Mouse (Mus musculus) frontal cortex, adult (tissue): Measurements from ENCODE around the gene Ccdc73.
"Not testable (repeated sequence)": the region's sequence is repeated elsewhere in the genome, so short reads cannot be mapped to it uniquely, and the experiment has no call there.

ENCODE experiments used
- ATAC-seq: cut with Nextera tagmentation; 2 replicates; pipeline ENCODE4 v1.9.2; 2017; ENCODE audit warnings: mild to moderate bottlenecking, moderate library complexity, mixed read lengths; ENCODE audit not compliant: low TSS enrichment

Ccdc73 gene

DNA sequence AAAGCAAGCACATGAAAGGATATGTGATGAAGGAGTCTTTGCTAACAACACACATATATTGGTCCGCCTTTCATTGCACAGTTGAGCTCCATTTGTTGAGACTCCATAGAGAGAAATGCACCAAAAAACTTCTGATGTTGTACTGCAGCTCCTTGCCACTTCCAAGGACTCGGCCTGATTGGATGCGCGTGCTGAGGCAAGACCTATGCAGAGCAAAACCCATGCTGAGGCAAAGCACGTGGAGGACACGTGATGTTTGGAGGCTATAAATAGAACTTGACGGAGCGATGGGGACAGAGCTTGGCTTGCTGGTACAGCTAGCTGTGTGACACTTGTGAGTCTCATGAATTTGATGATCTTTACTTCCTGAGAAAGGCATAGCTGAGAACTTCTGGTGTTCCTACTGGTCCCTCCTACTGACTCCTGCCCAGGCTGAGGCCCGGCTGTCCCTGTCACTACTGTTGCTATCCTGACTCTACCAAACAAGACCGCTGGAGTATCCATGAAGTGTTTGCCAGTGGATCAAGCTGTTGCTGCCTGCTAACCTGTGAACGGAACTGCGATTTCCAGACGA, at the start of gene Ccdc73:
TSS of gene Ccdc73 (plus strand) at position 524 of the 574 bp plus-strand sequence.
- ATAC-seq = no peak

DNA sequence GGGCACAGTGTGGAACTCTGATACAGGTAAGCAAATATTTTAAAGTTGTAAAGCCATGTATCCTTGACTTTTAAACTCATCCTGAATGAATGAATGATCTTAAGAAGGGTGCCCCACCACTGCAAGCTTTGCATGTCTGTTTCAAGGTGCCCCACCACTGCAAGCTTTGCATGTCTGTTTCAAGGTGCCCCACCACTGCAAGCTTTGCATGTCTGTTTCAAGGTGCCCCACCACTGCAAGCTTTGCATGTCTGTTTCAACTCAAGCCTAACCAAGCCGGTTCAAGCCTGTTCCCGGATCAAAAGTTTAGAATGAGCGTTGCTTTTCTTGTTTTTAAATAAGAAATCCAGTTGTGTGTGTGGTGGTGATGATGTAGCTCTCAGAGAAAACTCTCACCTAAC, 48.8 kb upstream of the Ccdc73 start:
- ATAC-seq = not testable (repeated sequence)

DNA sequence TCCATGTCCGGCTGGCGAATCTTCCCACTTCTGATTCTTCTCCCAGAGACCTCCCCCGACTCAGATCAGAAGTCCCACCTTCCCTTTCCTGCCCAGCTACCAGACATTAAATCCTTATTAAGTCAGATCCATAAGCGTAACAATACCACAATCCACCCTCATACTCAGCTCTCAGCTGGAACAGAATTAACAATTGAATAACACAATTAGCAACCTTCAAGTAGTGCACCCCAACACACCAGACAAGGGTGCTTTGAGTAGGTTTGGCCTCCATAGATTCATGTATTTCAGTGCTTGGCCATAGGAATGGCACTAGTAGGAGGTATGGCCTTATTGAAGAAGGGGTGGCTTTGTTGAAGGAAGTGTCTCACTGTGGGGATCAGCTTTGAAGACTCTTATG, 41.4 kb upstream of the Ccdc73 start:
- ATAC-seq = no peak

DNA sequence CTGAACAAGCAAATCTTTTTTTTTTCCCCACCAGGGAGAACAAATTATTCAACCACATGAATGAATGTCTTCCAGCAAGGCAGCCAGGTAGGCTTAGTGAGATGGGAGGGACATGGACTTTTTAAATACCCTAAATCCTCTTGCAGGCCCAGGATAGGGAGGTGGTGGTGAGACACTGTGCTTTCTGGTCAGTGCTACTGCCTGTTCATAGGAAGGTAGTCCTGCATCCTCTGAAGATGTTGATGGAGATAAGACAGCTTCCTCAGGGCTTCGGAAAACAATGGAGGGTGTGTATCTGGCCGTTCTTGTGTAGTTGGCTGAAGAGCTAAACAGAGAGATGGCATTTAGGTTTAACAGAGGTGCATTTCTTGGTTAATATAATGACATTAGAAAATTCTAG, 35.1 kb upstream of the Ccdc73 start:
- ATAC-seq = no peak

DNA sequence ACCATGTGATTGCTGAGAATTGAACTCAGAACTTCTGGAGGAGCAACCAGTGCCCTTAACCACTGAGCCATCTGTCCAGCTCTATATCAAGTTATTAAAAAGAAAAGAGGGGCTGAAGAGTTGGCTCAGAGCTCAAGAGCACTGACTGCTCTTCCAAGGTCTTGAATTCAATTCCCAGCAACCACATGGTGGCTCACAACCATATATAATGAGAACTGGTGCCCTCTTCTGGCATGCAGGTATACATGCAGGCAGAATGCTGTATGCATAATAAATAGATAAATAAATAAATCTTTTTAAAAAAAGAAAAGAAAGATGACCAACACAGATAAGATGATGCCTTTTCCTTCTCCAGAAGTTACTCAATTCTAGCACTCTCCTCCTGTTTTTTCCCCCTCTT, 26.6 kb upstream of the Ccdc73 start:
- ATAC-seq = no peak

DNA sequence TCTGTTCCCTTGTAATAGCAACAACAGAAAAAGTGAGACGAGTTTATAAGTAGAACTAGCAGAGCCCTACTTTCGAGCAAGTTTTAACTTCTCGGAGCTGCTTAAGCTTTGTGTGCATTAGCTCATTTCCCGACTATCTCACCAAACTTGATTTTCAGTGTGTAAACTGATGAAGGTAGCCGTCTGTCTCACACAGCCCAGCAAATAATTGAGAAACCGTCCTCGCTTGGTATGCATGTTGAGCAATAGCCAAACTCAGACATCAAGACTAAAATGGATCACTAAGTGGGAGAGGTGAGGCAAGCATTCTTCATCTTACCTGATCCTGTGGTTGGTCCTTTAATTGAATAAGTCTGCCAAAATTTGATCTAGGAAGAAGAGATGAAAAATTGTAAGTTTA, 25.9 kb upstream of the Ccdc73 start:
- ATAC-seq = no peak

DNA sequence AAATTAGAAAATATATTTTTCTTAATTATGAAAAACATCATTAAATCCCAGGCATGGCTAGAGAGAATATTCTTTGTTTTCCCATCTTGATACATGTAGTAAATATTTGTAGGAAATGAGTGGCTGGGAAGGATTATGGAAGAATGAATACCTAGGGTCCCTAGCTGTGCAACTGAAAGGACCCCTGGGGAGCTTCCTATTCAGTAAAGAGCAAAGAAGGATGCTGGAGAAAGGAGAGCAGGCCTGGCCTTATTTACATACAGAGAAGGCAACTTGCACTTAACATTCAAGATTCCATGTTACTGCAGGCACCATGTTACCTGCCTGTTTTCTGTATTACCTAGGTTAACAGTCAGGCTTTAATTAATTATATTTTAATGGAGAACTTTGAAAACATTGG, 25.0 kb upstream of the Ccdc73 start:
- no peak for ATAC-seq

DNA sequence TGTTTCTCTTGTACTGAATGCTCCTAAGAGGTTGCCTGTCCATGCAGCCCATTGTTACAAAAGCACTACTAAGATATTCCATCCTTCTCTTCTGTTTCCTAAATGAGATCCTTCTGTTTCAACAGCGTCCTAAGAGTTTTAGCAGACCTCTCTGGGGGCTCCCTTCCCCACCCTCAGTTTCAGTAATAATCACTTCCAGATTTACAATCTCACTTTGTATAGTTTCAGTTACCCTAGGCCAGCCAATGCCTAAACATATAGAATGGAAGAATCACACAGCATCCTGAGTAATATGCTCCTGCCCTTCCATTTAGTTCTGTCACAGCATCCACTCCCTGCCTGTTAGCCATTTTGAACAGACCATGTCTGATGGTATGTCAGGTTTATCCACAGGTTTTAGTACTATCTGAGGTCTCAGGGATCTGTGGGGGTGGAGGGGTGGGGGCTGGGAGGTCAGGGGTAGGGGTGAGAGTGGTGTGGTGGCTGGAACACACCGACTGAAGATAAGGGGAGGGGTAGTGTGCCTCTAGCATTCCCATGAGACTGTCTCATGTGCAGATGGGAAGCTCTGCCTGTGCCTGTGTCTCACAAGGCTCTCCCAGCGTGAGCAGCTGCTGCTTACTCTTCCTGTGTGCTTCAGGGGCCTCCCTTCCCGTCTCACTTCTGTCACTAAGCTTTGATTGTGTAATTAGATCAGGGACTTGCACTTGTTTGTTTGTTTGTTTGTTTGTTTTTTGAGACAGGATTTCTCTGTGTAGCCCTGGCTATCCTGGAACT, 20.8 kb upstream of the Ccdc73 start:
- no peak for ATAC-seq

DNA sequence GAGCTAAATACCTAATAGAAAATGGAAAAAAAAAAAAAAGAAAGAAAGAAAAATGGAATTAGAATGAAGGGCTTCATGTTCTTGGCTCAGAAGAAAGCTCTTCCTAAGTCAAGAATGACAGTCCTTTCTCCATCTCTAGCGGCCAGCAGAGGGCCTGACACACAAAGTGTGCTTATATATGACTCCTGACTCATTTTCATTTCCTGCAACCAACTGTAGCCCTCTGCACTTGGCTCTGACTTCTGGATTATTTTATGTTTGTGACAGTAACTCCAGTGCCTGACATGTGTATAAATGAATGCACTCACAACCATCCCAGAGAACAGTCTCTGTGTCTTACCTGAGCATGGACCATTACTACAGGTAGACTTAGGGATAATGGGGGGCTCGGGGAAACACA, 20.0 kb upstream of the Ccdc73 start:
- no peak; the same call in 1 of the 2 replicates for ATAC-seq

DNA sequence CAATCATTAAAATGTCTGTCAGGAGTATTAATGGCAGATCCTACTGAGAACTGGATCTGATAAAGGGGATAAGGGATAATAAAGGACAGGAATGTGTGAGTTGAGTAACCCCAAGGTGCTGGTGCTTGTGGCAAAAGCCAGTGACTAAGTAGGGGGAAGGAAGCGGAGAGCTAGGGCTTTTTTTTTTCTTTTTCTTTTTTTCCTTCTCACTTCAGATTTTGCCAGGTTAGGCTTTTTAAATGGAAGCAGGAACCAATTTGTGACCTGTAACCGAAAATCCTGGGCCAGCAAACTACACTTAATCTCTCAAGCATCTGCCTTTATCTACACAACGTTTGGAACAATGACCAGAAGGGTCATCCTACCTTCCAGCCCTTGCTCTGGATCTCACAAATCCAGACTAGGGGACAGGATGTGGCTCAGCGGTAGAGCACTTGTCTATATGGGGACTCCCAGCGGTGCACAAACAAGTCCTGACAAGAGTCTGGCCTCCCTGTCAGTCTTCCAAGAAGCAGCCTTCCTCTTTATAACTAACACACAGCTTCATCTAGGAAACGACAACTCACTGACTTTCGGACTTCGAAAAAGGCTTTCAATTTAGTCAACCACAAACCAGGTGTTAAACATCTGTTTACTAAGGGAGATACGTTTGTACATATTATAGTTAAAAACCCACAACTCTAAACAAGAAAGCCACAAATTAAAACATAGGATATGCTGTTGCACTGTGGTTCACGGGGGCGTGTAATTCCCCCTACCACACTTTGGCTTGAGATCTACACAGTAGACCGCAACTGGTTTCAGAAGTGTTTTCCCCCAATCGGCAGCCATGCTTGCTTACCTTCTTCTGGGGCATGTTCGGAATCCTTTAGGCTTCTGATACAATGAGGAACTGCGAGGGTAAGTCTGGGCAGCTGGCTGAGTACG, 19.1 kb upstream of the Ccdc73 start:
- 0 out of 2 replicates have a peak, but pooled peaks have one; percentile 27 for ATAC-seq

DNA sequence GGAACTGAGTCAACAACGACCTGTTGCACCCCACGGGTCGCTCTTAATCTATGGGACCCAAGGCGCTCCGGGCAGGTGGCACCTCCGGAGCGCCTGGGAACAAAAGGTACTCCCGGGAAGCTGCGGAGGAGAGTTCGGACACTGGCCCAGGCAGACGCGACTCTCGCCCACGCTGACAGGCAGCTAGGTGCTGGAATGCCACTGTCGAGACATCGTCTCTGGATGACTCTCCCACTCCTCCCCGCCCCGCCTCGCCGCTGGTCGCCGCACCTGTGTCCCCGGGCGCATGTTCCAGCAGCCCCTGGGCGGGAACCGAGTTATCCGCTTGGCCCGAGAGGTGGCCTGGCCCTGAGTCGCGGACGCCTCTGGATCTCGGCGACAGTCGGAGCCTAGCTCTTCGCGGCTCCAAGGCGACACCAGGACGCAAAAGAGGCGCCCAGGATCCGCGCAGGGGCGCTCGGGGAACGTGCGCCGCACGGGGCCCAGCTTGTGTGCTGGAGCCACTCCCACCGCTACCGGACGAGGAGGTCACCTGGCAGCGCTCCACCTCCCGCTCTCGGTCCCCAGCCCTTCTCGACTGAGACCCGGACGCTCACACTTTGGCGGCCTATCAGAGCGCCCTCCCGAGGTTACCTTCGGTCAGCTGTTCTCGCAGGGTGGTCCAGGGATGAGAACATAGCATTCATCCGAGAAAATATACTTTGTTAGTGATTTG, 18.2 kb upstream of the Ccdc73 start, which contains the start of gene Prrg4:
TSS of gene Prrg4 (minus strand) at position 601 of the 715 bp plus-strand sequence.
- ATAC-seq = peak; percentile 78

DNA sequence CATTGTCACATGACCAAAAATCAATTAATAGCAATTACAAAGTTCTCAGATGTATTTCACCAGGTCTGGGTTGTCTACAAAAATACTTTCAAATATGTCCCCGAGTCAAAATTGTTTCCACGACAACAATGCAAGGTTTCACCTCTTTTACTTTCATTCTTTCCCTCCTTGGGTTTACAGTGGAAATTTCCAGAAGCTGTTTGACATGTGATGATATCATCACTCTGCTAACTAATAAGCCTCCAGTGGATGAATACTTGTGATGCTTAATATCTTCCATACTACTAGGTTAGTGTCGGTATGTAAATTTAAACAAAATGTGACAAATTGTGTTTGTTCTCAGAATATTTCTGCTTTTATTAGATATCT, 17.6 kb upstream of the Ccdc73 start:
- ATAC-seq = no peak

DNA sequence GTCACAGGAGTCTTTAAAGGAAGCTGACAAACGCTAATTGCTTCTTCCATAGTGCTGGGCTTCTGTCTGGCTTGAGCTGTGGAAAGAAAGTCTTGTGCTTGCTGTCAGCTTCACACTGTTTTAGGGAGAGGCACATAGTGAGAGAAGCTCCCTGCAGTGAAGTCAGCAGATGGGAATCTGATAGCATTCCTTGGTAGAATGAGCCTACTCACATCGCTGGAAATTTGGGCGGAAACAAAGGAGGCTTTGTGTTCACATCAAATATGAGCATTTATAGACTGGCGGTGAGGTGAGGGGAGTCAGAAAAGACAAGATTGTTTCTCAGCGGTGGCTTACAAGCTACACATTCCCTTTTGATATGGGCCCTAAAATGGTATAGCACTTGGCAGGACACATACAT, 15.9 kb upstream of the Ccdc73 start:
- no peak for ATAC-seq

DNA sequence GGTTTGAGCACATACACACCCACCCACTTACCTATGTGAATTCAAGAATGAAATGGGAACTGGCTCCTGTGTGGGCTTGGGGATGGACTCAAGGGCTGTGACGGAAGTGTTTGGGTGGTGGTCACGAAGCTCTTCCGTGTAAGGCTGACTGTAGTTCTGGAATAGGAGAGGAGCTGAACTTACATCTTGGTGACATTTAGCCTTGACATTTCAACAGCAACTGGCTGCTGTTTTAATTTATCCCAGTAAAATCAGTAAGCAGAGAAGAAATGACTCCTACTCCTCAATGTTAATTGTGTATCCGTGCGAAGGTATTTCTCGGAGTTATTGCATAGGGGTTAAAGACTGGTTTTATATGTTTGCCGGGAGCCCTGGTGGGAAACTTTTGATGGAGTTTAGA, 15.1 kb upstream of the Ccdc73 start:
- ATAC-seq = no peak

DNA sequence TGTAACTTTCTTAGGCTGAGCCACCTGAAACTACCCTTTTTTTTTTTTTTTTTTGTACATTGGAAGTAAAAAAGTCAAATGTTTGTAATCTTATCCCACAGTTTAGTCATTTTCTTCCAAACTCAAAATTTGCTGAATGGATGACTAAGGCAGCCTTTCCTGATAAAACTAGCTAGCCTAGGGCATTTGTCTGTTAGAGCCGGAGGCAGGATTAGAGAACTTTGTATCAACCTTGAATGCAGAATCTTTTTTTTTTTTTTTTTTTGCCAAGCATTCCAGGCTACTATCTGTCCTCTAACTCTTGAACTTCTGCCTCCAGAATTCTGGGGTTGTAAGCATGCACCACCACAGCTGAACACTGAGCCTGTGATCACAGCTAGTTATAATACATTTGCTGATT, 12.8 kb upstream of the Ccdc73 start:
- ATAC-seq = no peak

DNA sequence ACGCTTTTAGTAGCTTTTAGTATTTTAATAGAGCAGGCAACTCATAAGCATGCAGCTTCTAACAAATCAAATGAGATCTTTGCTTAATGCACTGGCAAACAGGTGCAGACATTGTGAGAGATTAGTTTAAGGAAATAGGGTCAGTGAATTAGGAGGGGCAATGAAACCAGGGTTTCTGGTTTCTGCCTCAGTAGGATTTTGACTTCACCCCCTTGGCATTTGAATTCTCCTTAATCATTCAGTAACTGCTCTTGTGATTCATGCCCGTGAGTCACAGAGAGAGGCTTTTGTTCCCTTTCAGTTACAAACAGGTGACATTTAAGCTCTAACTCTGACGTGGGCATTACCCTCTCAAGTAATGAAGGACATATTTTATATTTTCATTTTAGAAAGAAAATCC, 11.9 kb upstream of the Ccdc73 start:
- no peak for ATAC-seq

DNA sequence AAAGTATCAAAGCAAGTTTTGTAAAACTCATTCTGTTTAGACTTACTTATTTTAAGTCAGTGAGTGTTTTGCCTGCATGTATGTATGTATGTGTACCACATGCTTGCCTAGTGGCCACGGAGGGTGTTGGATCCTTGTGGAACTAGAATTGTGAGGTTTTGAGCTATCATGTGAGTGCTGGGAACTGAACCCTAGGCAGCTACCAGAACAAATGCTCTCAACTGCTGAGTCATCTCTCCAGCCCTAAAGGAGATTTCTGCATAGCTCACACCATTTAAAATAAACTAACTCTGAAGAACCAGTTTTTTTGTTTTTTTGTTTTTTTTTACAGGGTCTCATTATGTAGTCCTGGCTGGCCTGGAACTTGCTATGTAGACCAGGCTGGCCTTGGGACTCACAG, 11.4 kb upstream of the Ccdc73 start:
- ATAC-seq = no peak

DNA sequence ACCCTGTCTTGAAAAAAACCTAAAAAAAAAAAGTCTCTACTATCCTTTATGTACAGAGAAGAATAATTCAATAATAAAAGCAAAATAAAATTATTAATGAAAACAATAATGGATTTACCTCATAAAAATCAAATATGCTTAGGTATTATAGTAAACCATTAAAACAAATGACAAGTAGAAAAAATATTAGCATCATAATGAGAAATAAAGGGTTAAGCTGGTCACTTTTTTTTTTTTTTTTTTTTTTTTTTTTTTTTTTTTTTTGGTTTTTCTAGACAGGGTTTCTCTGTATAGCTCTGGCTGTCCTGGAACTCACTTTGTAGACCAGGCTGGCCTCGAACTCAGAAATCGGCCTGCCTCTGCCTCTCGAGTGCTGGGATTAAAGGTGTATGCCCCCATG, 9.5 kb upstream of the Ccdc73 start:
- ATAC-seq = not testable (repeated sequence)

DNA sequence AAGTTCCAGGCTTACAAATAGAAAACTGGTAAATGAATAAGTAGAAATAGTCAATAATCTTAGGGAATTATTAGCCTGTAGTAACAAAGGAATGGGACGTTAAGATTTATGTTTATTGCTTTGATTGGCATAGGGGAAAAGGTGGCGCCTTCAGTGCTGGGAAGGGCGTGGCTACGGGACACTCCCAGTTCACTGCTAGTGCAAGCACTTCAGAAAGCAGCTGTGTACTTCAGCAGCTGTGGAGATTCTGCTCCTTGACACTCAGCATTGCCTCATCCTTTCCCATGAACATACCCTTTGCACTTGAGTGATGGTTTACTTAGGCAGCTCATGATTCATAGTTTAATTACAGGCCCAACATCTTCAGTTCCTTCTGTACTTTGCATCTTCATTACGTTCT, 8.5 kb upstream of the Ccdc73 start:
- no peak for ATAC-seq

DNA sequence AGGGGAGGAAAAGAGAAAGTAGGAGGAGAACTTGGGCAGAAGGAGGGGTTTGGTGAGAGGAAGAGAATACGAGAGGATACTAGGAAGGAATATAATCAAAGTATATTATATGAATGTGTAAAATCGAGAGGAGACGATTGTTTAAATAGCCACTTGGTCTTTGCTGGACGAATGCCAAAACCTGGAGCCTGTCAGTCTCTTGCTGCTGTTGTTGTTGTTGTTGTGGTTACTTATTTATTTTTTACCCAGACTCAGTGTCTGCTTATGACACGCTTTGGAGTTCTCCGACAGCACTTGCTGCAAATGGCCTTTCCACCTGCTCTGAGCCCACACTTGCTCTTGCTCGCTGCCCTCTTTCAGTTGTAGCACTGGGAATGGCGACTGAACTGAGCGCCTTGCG, 7.2 kb upstream of the Ccdc73 start:
- ATAC-seq = no peak

DNA sequence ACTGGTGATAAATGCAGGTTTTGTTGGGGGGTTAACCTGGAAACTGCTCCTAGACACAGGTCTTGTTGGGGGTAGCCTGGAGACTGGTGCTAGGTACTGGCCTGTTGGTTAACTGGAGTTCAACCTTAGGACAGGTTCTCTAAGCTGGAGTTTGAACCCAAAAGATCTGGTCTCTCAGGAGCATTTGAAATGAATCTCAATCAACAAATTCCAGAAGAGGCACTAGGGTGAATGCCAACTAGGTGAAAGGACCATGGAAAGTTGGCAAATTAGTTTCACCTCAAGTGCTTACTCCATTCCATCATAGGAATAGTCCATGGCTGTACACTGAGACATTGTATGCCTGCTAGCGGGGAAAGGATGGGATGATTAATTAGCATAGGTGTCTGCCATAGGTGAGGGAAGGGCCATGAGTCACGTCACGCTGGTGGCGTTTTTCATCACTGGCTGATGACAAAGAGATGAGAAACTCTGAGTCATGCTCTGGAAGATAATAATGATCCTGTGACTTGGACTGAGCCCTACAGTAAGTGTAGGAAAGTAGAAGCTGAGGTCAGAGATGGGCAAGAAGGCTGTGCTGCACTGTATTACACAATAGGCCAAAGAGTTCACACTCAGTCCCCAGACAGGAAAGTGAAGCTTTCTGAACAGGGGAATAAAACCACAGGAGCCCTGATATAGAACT, 3.3 kb upstream of the Ccdc73 start:
- ATAC-seq = no peak
